Mouse (Mus musculus) thymus, adult 2 months (tissue): ENCODE measurements around the gene Ythdf2.

Experiments used
- CTCF ChIP-seq: fragments of 200-500 bp; IDR thresholded peaks from 2 replicates; pipeline ENCODE4 v1.5.1; 2012; ENCODE audit warnings: mild to moderate bottlenecking, control low read depth, low read length, moderate library complexity, borderline replicate concordance; ENCODE audit not compliant: control insufficient read depth, poor library complexity, insufficient read depth; ENCODE audit errors: extremely low read depth
- POLR2A ChIP-seq: fragments of 200-500 bp; IDR thresholded peaks from 2 replicates; pipeline ENCODE4 v1.6.1; 2012; ENCODE audit warnings: mild to moderate bottlenecking, low read length, control low read depth, moderate library complexity; ENCODE audit not compliant: control insufficient read depth, poor library complexity, insufficient read depth; ENCODE audit errors: extremely low read depth

GRCm38 (mm10) chr4:132209299-132209698 lies 2.8 kb downstream of the Ythdf2 start:
- TF ChIP-seq CTCF (no peak), POLR2A (no peak)
